Mouse (Mus musculus): ENCODE measurements around the gene Maged2. TPM values are rescaled to one million over a fixed set of nuclear protein-coding genes. Genes with fewer than 3 reads are reported as not detected.
"Not testable (repeated sequence)": the region's sequence is repeated elsewhere in the genome, so short reads cannot be mapped to it uniquely, and the experiment has no call there.

Gene Maged2
- 388 and 402 TPM in 2 replicates for polyA plus RNA-seq (2015; fragmentation: Nextera tagmentation; extraction: Ambion mirVana)

GRCm38 (mm10) chrX:150814139-150814469, at the start of gene Maged2:
Gene Maged2, minus strand, starts transcription at chrX:150814345.
- 11% methylated on average over 7 of the region's 7 CpGs for WGBS
- Histone ChIP-seq H3K36me3 (peaks cover 26% of the 10 kb centered on the region), H3K9me3 (no peaks in the 10 kb centered on the region), H3K27me3 (0 out of 2 replicates have a peak, but pooled peaks cover 6% of the 10 kb centered on the region), H3K4me3 (peak within 1 kb of the TSS; percentile 51), H3K27ac (peak within 1 kb of the TSS; percentile 88), H3K4me1 (replicated peaks) (peaks cover 11% of the 10 kb centered on the region), H3K4me2 (peak within 1 kb of the TSS; percentile 55), H3K9ac (peak within 1 kb of the TSS; percentile 70)
- ATAC-seq (ENCODE audit: low FRiP score), result peak; percentile 47

DNA sequence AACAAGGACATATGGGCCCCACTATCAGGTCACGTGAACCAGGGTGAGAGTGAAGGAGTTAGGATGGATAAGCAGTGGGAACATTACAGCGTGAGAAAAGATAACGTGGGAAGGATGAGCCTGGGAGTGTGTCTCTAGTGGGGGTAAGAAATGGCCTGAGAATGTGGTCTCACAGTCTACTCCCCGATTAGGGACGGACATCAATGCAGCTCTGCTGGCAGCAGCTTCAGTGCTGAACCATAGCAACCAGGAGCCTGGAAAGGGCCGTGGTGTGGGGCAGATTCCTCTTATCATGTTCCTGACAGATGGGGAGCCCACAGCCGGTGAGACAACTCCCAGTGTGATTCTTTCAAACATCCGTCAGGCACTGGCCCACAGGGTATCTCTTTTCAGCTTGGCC, 34.1 kb upstream of the Maged2 start:
- H3K27ac ChIP-seq, result no peak overlapping the region
- WGBS, result 59% methylated on average over 8 of the region's 8 CpGs
- no peak overlapping the region for H3K4me3 ChIP-seq
- H3K36me3 ChIP-seq, result no peaks in the 10 kb centered on the region
- no peaks in the 10 kb centered on the region for H3K27me3 ChIP-seq
- no peak for ATAC-seq (ENCODE audit: low FRiP score)
- H3K4me2 ChIP-seq, result no peak overlapping the region
- H3K4me1 ChIP-seq (replicated peaks), result no peaks in the 10 kb centered on the region
- no peak overlapping the region for H3K9ac ChIP-seq
- no peaks in the 10 kb centered on the region for H3K9me3 ChIP-seq

DNA sequence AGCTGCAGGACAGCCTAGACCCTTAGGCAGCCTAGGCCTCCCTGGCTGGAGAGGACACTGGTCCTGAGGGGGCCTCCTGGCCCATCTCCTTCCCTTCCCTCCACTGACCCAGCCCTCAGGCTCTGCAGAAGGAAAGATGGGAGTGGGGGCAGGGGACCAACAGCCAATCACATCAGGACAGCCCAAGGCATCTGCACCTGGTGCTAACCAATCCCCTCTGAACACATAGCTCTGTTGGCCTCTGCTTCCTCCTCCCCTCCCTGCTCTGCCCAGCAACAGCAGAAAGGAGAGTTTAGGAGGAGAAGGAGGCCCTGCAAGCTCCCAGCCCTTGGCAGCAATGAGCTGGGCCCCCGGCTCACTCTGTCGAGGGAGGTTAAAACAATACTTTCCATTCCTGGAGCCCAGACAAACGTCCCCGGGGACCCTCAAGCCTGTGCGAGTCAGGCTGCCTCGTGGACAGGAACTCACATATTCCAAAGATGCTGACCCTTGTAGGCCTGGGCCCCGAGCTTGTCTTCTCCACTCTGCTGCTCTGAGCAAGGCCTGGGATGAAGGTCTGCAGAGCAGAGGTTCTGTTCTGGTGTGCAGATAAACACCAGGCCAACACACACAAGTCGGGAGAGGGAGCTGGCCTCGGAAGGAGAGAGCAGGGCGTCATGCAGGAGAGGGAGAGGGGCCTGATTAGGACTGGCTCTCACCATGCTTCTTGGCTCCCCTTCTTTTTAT, 31.5 kb upstream of the Maged2 start:
- H3K27ac ChIP-seq, H3K9ac ChIP-seq: not testable (repeated sequence)

DNA sequence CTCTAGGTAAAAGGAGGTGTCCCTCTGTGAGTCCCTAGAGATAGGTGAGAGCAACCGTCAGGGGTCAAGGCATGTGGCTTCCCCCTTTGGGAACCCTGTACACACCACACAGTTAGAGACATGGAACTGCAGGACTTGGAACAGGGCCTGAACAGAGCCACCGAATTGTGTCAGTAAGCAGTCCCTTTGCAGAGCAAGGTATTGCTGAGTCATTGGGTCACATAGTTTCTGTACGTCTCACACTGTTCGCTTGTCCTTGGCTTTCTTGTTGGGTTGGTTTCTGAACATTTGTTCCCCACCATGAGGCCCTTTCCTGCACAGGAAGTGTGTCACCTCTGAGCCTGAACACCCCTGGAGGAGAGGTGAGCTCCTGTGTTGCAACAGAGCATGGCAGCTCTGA, 29.1 kb upstream of the Maged2 start:
- not testable (repeated sequence) for H3K4me1 ChIP-seq (replicated peaks); H3K9me3 ChIP-seq; H3K27ac ChIP-seq; ATAC-seq (ENCODE audit: low FRiP score); H3K9ac ChIP-seq; H3K27me3 ChIP-seq; H3K36me3 ChIP-seq; H3K4me2 ChIP-seq; H3K4me3 ChIP-seq
- WGBS, result 92% methylated on average over 2 of the region's 4 CpGs

More for the DNA sequence above, 31.5 kb upstream of the Maged2 start:
- not testable (repeated sequence) for H3K4me1 ChIP-seq (replicated peaks); H3K9me3 ChIP-seq; H3K4me2 ChIP-seq; H3K36me3 ChIP-seq; H3K4me3 ChIP-seq; H3K27me3 ChIP-seq
- 60% methylated on average over 1 of the region's 10 CpGs for WGBS
- peak; percentile 91 for ATAC-seq (ENCODE audit: low FRiP score)

DNA sequence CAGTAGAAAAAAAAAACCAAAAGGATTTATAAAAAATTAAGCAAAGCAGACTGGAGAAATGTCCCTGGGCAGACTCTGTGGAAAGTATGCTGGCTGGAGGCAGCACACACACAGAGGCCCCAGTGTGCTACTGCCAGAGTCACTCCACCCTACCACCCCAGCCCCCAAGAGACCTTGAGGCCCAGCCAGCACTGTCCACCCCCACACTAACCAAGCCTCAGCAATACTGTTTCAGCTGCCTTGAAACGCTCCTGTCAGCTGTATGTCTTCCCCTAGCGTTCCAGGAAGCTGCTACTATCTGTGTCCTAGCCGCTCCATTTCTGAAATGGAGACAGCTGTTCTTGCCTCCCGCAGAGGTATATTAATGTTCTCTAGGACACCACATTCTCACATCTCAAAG, 16.2 kb upstream of the Maged2 start:
- no peak overlapping the region for H3K4me3 ChIP-seq
- H3K27ac ChIP-seq, result no peak overlapping the region
- no peaks in the 10 kb centered on the region for H3K9me3 ChIP-seq
- H3K4me1 ChIP-seq (replicated peaks), result no peaks in the 10 kb centered on the region
- 86% methylated on average over 4 of the region's 4 CpGs for WGBS
- H3K27me3 ChIP-seq, result 0 out of 2 replicates have a peak, but pooled peaks cover 12% of the 10 kb centered on the region
- H3K36me3 ChIP-seq, result no peaks in the 10 kb centered on the region
- no peak overlapping the region for H3K9ac ChIP-seq
- H3K4me2 ChIP-seq, result no peak overlapping the region
- ATAC-seq (ENCODE audit: low FRiP score), result no peak

DNA sequence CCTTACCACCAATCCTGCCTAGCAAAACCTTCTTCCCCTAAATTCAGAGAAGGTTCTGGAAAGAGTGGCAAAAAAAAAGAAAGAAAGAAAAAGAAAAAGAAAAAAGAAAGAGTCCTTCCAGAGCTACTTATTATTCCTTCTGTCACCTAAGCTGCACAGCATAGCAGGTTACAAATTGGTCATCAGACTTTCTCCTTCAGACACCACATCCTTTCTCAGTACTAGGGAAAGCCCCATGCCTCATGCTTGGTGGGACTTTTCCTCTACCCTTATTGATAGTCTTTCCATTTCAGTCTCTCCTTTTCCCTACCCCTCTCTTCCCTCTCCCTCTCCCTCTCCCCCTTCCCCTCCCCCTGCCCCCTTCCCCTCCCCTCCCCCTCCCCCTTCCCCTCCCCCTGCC, 3.1 kb upstream of the Maged2 start:
- Histone ChIP-seq H3K9ac (no peak overlapping the region), H3K4me2 (no peak overlapping the region), H3K4me3 (no peak overlapping the region), H3K27ac (no peak overlapping the region), H3K27me3 (0 out of 2 replicates have a peak, but pooled peaks cover 6% of the 10 kb centered on the region), H3K36me3 (no peaks in the 10 kb centered on the region), H3K4me1 (replicated peaks) (peaks cover 2% of the 10 kb centered on the region), H3K9me3 (no peaks in the 10 kb centered on the region)
- no peak for ATAC-seq (ENCODE audit: low FRiP score)

DNA sequence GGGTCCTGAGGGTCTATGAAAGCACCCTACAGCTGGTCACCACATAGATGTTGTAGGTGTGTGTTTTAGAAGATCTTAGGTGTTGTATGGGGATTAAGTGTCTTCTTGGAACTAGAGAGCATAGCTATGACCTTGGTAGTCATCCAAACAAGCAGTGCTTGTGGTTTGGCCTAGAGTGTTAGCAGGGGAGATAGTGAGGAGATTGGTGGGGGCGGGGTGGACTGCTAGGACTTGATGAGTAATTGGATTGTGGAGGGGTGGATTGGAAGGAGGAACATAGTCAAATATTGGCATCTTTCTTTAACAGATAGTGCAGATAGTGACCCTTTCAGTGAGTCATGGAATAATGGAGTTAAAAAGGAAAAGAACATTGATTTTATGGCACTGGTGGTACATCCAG, 1.5 kb upstream of the Maged2 start:
- no peak overlapping the region for H3K27ac ChIP-seq
- H3K9ac ChIP-seq, result no peak overlapping the region
- ATAC-seq (ENCODE audit: low FRiP score), result no peak
- H3K4me2 ChIP-seq, result no peak overlapping the region
- no peak overlapping the region for H3K4me3 ChIP-seq
- H3K9me3 ChIP-seq, result no peaks in the 10 kb centered on the region
- H3K4me1 ChIP-seq (replicated peaks), result peaks cover 11% of the 10 kb centered on the region
- H3K27me3 ChIP-seq, result 0 out of 2 replicates have a peak, but pooled peaks cover 6% of the 10 kb centered on the region
- WGBS, result 100% methylated on average over 1 of the region's 1 CpGs
- H3K36me3 ChIP-seq, result peaks cover 14% of the 10 kb centered on the region

- peak overlapping the region; percentile 51 for H3K4me3 ChIP-seq
- H3K4me2 ChIP-seq, result peak overlapping the region; percentile 55
- H3K4me1 ChIP-seq (replicated peaks), result peaks cover 11% of the 10 kb centered on the region
- no peaks in the 10 kb centered on the region for H3K9me3 ChIP-seq
- peaks cover 31% of the 10 kb centered on the region for H3K36me3 ChIP-seq
- ATAC-seq (ENCODE audit: low FRiP score), result peak; percentile 75
- H3K9ac ChIP-seq, result peak overlapping the region; percentile 70
- 0 out of 2 replicates have a peak, but pooled peaks cover 6% of the 10 kb centered on the region for H3K27me3 ChIP-seq
- peak overlapping the region; percentile 88 for H3K27ac ChIP-seq
- WGBS, result 19% methylated on average over 16 of the region's 16 CpGs
Measured at GRCm38 (mm10) chrX:150813464-150814138, 544 bp downstream of the Maged2 start.

GRCm38 (mm10) chrX:150812787-150813298, 1.3 kb downstream of the Maged2 start:
- Histone ChIP-seq H3K9me3 (no peaks in the 10 kb centered on the region), H3K9ac (peak overlapping the region; percentile 70), H3K4me3 (peak overlapping the region; percentile 51), H3K4me1 (replicated peaks) (peaks cover 11% of the 10 kb centered on the region), H3K27ac (peak overlapping the region; percentile 88), H3K36me3 (peaks cover 34% of the 10 kb centered on the region), H3K4me2 (peak overlapping the region; percentile 57), H3K27me3 (0 out of 2 replicates have a peak, but pooled peaks cover 6% of the 10 kb centered on the region)
- WGBS, result 18% methylated on average over 21 of the region's 24 CpGs
- peak; percentile 96 for ATAC-seq (ENCODE audit: low FRiP score)

GRCm38 (mm10) chrX:150800987-150801386, 13.2 kb downstream of the Maged2 start:
- ATAC-seq (ENCODE audit: low FRiP score); H3K36me3 ChIP-seq; H3K4me3 ChIP-seq; H3K27ac ChIP-seq; H3K4me2 ChIP-seq; H3K9ac ChIP-seq; H3K9me3 ChIP-seq; H3K4me1 ChIP-seq (replicated peaks); H3K27me3 ChIP-seq: not testable (repeated sequence)
- 74% methylated on average over 2 of the region's 4 CpGs for WGBS

DNA sequence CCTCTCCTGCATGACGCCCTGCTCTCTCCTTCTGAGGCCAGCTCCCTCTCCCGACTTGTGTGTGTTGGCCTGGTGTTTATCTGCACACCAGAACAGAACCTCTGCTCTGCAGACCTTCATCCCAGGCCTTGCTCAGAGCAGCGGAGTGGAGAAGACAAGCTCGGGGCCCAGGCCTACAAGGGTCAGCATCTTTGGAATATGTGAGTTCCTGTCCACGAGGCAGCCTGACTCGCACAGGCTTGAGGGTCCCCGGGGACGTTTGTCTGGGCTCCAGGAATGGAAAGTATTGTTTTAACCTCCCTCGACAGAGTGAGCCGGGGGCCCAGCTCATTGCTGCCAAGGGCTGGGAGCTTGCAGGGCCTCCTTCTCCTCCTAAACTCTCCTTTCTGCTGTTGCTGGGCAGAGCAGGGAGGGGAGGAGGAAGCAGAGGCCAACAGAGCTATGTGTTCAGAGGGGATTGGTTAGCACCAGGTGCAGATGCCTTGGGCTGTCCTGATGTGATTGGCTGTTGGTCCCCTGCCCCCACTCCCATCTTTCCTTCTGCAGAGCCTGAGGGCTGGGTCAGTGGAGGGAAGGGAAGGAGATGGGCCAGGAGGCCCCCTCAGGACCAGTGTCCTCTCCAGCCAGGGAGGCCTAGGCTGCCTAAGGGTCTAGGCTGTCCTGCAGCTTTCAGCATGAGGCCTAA, 15.5 kb downstream of the Maged2 start:
- not testable (repeated sequence) for H3K27ac ChIP-seq; H3K4me1 ChIP-seq (replicated peaks); H3K27me3 ChIP-seq; H3K9me3 ChIP-seq; H3K36me3 ChIP-seq; H3K4me3 ChIP-seq; H3K9ac ChIP-seq; H3K4me2 ChIP-seq
- ATAC-seq (ENCODE audit: low FRiP score), result peak; percentile 88
- 100% methylated on average over 2 of the region's 10 CpGs for WGBS
